Mouse (Mus musculus): ENCODE measurements at regions not wholly inside any gene's neighbourhood (a gene's known extent, or its start where the extent isn't known, plus 50 kb on each side); places are given as distances from the start of the nearest gene placed in this dataset.

- DNase-seq (ENCODE audit: extremely low spot score), result no peak
Measured at GRCm38 (mm10) chr1:168008216-168008615, 319.2 kb downstream of the Lmx1a start.

DNA sequence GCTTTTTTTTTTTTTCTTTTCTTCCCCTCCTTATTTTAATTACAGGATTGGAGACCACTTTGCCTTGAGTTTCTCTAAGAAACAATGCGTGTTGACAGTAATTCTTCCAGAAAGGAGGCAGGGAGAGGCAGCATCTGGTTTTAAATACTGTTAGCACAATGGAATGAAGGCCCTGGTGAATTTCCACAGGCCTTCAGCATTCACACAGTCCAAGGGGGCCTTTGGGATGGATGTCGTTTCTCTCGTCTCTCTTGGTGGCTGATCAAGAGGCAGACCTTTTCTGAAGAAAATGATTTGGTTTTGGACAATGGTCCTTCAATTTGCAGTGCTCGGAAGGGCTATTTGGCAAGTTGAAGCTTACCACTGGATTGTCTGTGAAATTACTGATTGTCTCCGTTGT lies 321.4 kb downstream of the Lmx1a start:
- no peak for DNase-seq (ENCODE audit: extremely low spot score)

- no peak for DNase-seq (ENCODE audit: extremely low spot score)
Measured at GRCm38 (mm10) chr1:168012069-168012468, 323.0 kb downstream of the Lmx1a start.

- DNase-seq (ENCODE audit: extremely low spot score), result no peak
Measured at GRCm38 (mm10) chr1:168012611-168013010, 323.6 kb downstream of the Lmx1a start.

- DNase-seq (ENCODE audit: extremely low spot score), result no peak
Measured at GRCm38 (mm10) chr1:168016375-168016890, 327.4 kb downstream of the Lmx1a start.

DNA sequence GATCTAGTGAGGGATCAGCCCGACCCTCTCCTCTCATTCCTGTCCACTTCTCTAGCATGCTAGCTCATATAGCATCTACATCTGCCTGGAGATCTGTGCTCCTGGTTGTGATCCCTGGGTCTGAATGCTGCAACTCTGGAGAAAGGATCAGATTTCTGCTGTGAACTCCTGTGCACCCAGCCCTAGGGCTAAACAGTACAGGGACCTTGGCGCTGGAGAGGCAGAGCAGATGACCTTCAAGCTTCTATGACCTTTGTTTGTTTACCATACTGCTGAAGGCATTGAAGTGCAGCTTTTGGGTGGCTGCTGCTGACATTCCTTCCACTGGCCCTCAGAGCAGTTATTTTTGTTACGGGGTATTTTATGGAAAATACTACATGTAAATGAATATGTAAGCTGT lies 337.4 kb downstream of the Lmx1a start:
- DNase-seq (ENCODE audit: extremely low spot score), result peak; percentile 14

DNA sequence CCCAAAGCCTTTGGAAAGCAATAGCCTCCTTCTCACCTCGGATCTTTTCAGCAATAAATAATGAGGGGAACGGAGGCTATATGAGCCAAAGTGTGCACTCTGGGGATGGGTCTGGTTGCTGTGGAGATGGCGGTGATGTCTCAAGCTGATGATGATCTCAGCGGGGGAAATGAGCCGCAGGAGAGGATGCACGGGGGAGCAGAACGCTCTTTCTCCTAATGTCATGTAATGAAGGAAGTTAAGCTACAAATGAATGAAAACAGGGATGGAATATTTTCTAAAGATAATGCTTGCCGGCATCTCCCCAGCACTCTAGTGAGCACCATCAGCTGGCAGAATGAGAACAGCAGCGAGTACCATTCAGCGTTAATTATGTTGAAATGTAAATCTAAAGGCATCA lies 355.7 kb downstream of the Lmx1a start:
- DNase-seq (ENCODE audit: extremely low spot score), result no peak

GRCm38 (mm10) chr1:168046347-168046746 lies 357.3 kb downstream of the Lmx1a start:
- no peak for DNase-seq (ENCODE audit: extremely low spot score)

- no peak for DNase-seq (ENCODE audit: extremely low spot score)
Measured at GRCm38 (mm10) chr1:168046749-168047148, 357.7 kb downstream of the Lmx1a start.

GRCm38 (mm10) chr1:168049965-168050364 lies 360.9 kb downstream of the Lmx1a start:
- no peak for DNase-seq (ENCODE audit: extremely low spot score)

DNA sequence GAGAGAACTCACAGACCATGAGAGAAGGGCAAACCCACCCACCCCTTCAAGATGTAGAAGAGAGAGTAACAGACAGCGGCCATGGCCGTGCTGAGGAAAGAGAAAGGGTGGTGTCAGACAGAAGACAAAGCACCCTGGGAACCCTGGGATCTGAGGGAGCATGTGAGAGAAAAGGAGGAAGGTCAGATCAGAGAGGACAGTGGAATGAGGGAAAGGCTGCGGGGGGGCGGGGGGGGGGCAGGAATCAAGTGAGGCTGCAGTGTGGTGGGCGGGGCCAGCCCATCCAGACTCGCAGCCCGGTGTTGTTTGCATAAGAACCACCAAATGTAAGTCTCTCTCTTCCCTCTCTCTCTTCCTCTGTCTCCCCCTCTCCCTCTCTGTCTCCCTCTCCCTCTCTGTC lies 367.4 kb downstream of the Lmx1a start:
- DNase-seq (ENCODE audit: extremely low spot score), result peak; percentile 30

- DNase-seq (ENCODE audit: extremely low spot score), result peak; percentile 3
Measured at GRCm38 (mm10) chr1:168057479-168057878, 368.4 kb downstream of the Lmx1a start.

- no peak for DNase-seq (ENCODE audit: extremely low spot score)
Measured at GRCm38 (mm10) chr1:168058769-168059168, 369.7 kb downstream of the Lmx1a start.

GRCm38 (mm10) chr1:168064065-168064664 lies 367.9 kb downstream of the Pbx1 start:
- no peak for DNase-seq (ENCODE audit: extremely low spot score)

DNA sequence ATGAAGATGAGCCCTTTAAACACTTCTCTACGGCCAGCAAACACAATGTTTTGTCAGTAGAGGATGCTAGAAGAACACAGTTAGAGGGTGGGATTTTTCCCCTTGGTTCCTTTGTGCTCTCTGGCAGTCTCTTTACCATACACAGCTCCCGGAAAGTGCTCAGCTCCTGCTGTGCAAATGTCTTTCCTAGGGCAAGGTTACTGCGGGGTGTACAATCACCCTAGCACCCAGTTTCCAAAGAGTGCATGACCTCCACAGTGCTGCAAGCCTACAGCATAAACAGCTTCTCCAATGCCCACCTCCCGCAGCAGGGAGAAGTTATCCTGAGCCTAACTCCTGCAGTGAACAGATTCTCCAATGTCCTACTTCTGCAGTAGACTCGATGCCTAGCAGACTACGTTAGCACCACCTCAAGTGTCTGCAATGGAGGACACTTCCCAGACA lies 366.4 kb downstream of the Pbx1 start:
- no peak for DNase-seq (ENCODE audit: extremely low spot score)

DNA sequence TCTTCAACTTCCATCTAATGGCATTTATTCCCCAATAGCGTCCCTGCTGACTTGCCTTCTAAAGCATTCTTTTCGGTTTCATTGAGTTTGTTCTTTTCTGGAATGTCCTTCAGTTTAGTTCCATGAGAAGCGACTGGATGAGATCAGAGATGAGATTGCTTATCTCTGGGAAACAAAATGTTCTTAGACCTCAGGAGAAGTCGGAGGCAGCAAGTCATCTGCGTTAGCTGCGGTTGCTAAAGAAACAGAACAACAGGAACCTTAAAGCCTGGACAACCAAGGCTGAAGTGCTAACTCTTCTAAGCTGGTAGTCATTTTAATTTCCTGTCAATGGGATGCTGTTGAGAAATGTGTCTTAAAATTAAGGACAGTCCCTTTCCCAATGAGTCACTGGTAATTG lies 365.3 kb downstream of the Pbx1 start:
- no peak for DNase-seq (ENCODE audit: extremely low spot score)

DNA sequence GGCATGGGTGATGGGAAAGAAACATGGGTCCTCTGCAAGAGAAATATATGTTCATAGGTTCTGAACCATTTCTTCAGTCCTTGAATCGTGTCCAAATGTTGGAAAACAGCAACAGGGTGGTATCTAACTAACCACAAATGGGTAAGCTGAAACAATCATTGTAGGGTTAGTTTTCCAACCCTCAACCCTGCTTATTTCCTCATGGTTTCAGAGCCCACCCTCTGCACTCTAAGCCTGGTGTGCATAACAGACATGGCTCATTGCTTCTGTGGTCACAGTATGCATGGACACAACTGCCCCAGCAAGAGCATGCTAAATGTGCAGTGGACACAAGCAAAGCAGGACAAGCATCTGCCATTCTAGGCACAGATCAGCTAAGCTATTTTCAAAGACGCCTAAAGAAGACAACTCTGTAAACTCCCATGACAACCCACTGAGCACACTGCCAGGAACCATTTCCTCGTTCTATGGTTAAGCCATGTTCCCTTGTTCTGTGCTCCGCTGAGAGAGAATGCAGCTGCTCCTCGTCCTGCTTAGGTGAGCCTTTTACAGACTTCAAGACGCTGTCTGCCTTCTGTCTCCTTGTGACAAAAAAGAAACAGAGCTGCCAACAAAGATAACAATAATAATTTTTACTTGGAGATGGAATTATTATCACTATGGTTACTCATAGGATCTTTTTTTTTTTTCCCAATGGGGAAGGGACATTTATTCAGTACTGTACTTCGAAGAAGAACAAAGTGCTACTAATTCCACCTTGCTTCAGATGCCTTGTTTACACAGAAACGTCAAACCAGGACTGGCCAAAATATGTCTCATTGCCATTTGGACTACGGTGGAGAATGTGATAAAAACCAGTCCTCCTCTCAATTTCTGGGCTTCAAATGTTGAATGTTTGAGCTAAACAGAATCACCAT lies 363.8 kb downstream of the Pbx1 start:
- no peak for DNase-seq (ENCODE audit: extremely low spot score)

DNA sequence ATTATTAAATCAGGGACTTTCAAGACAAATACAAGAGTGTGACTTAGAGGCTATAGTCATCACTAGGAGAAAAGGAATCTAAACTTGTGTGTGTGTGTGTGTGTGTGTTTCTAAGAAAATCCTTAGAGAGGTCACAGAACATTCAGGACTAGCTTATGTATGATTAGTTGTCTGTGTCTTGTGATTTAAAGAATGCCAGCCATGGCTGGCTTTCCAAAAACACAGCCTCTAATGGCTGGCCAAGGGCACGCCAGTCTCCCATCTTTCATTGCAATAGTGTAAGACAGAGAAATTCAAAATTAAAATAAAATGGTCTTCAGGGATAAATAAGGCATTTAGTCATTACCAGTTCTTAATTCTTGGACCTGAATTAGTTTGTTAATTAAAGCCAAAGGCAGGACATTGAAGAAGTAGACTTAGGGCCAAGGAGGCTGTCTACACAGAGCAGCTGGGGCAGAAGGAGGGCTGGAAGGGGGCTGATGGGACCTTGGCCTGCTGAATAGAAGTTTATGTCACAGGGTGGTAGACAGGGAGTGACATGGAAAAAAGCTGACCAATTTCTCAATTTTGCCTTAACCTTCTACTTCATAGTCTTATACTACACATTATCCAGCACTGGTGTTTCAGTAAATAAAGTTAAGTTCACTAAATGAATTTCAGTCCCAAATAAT lies 363.0 kb downstream of the Pbx1 start:
- DNase-seq (ENCODE audit: extremely low spot score), result no peak

Measured in embryo, embryonic 9.5 days (tissue).